Mouse (Mus musculus): ENCODE measurements around the gene Ralbp1. TPM values are rescaled to one million over a fixed set of nuclear protein-coding genes. Genes with fewer than 3 reads are reported as not detected.

The Ralbp1 gene
- polyA plus RNA-seq, 1 experiment, result 36.0 TPM

DNA sequence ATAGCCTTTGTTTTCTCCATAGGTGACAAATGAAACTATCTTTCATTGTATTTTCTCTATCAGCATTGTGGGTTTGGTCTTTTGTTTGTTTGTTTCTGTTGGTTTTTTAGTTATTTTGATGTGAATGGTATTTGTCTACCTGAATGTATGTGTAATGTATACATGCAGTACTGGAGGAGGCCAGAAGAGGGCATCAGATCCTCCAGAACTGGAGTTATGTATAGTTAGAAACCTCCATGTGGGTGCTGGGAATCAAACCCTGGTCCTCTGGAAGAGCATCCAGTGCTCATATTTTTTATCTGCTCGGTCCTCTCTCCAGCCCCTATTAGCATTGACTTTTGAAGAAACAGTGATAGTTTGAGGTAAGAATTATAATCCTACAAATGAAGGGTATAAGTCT lies 17.4 kb upstream of the Ralbp1 start:
- H3K4me3 ChIP-seq (ENCODE audit: insufficient read depth, low read length), result no peak overlapping the region
- no peak for TF ChIP-seq POLR2A (IDR thresholded peaks at IDR 0.05; ENCODE audit: low read depth, low read length)
- TF ChIP-seq CTCF (IDR thresholded peaks at IDR 0.05; ENCODE audit: borderline replicate concordance, insufficient read depth, low read length), result no peak
- no peak overlapping the region for H3K27ac ChIP-seq (ENCODE audit: insufficient read depth, low read length)
- no peaks in the 10 kb centered on the region for H3K4me1 ChIP-seq (ENCODE audit: control insufficient read depth, insufficient read depth, low read length)

DNA sequence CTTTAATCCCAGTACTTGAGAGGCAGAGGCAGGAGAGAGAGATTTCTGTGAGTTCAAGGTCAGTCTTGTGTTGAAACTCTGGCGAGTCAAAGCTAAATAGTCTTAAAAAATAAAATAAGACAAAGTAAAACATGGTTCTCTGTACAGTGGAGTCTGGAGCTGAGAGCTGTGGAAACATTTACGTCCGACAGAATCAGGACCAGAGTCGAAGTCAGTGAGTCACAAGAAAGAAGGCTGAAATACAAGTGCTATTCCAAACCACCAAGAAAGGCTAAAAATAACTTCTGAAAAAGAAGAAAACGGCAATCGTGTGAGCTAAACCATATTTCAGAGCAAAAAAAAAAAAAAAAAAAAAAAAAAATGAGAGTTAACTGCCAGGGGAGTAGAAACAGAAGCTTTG lies 16.7 kb upstream of the Ralbp1 start:
- Histone ChIP-seq H3K27ac (ENCODE audit: insufficient read depth, low read length) (peak overlapping the region; percentile 87), H3K4me1 (ENCODE audit: control insufficient read depth, insufficient read depth, low read length) (no peaks in the 10 kb centered on the region), H3K4me3 (ENCODE audit: insufficient read depth, low read length) (no peak overlapping the region)
- TF ChIP-seq CTCF (IDR thresholded peaks at IDR 0.05; ENCODE audit: borderline replicate concordance, insufficient read depth, low read length) (no peak), POLR2A (IDR thresholded peaks at IDR 0.05; ENCODE audit: low read depth, low read length) (no peak)

- Histone ChIP-seq H3K4me1 (ENCODE audit: control insufficient read depth, insufficient read depth, low read length) (no peaks in the 10 kb centered on the region), H3K4me3 (ENCODE audit: insufficient read depth, low read length) (no peak overlapping the region), H3K27ac (ENCODE audit: insufficient read depth, low read length) (no peak overlapping the region)
Observed at GRCm38 (mm10) chr17:65896016-65896415, 10.4 kb upstream of the Ralbp1 start.

DNA sequence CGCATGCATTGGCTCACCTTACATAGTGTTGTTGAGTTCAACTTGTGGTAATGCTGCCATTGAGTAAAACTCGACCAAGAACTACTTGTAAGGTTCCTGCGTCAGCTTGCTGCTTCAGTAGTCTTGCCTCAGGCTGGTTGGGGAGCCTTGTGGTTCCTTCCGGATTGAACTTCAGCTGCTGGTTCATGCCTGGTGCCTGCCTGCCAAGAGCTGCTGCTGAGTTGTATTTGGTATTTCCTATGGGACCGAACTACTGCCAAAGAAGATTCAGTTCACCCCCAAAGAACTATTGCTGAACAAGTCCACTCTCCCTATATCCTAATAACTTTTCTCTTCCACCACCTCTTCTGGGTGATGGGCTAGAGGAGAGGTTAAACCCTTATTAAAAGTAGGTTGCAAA lies 3.9 kb upstream of the Ralbp1 start:
- no peak for TF ChIP-seq CTCF (IDR thresholded peaks at IDR 0.05; ENCODE audit: borderline replicate concordance, insufficient read depth, low read length)
- no peak for TF ChIP-seq POLR2A (IDR thresholded peaks at IDR 0.05; ENCODE audit: low read depth, low read length)
- no peaks in the 10 kb centered on the region; the same call in 1 of the 2 replicates for H3K4me1 ChIP-seq (ENCODE audit: control insufficient read depth, insufficient read depth, low read length)
- H3K27ac ChIP-seq (ENCODE audit: insufficient read depth, low read length), result no peak overlapping the region
- H3K4me3 ChIP-seq (ENCODE audit: insufficient read depth, low read length), result no peak overlapping the region

More at GRCm38 (mm10) chr17:65896016-65896415, 10.4 kb upstream of the Ralbp1 start:
- TF ChIP-seq CTCF (IDR thresholded peaks at IDR 0.05; ENCODE audit: borderline replicate concordance, insufficient read depth, low read length), result no peak
- no peak for TF ChIP-seq POLR2A (IDR thresholded peaks at IDR 0.05; ENCODE audit: low read depth, low read length)

- H3K27ac ChIP-seq (ENCODE audit: insufficient read depth, low read length), result peak overlapping the region; percentile 85
Observed at GRCm38 (mm10) chr17:65886571-65886970, 973 bp upstream of the Ralbp1 start.

DNA sequence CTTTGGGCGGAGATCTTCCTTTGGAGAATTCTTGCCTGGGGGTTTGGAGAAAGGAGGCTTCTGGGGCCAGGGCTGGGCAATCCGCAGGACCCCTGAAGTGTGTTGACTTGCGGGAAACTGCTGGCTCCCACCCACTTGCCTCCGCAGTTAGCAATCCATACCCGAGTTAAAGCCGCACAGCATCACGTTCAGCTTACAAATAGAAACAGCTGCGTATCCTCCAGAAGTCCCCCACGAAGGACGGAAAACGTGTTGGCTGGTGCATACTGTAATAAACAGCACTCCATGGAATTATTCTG lies 251 bp downstream of the Ralbp1 start:
- Histone ChIP-seq H3K4me1 (ENCODE audit: control insufficient read depth, insufficient read depth, low read length) (no peaks in the 10 kb centered on the region; the same call in 1 of the 2 replicates), H3K27ac (ENCODE audit: insufficient read depth, low read length) (peak overlapping the region; percentile 85), H3K4me3 (ENCODE audit: insufficient read depth, low read length) (peak overlapping the region; percentile 67)
- TF ChIP-seq CTCF (IDR thresholded peaks at IDR 0.05; ENCODE audit: borderline replicate concordance, insufficient read depth, low read length), result no peak
- no peak; the same call in 1 of the 2 replicates for TF ChIP-seq POLR2A (IDR thresholded peaks at IDR 0.05; ENCODE audit: low read depth, low read length)

More at GRCm38 (mm10) chr17:65886571-65886970, 973 bp upstream of the Ralbp1 start:
- Histone ChIP-seq H3K4me3 (ENCODE audit: insufficient read depth, low read length) (no peak overlapping the region), H3K4me1 (ENCODE audit: control insufficient read depth, insufficient read depth, low read length) (no peaks in the 10 kb centered on the region; the same call in 1 of the 2 replicates)
- TF ChIP-seq POLR2A (IDR thresholded peaks at IDR 0.05; ENCODE audit: low read depth, low read length) (no peak), CTCF (IDR thresholded peaks at IDR 0.05; ENCODE audit: borderline replicate concordance, insufficient read depth, low read length) (no peak)

DNA sequence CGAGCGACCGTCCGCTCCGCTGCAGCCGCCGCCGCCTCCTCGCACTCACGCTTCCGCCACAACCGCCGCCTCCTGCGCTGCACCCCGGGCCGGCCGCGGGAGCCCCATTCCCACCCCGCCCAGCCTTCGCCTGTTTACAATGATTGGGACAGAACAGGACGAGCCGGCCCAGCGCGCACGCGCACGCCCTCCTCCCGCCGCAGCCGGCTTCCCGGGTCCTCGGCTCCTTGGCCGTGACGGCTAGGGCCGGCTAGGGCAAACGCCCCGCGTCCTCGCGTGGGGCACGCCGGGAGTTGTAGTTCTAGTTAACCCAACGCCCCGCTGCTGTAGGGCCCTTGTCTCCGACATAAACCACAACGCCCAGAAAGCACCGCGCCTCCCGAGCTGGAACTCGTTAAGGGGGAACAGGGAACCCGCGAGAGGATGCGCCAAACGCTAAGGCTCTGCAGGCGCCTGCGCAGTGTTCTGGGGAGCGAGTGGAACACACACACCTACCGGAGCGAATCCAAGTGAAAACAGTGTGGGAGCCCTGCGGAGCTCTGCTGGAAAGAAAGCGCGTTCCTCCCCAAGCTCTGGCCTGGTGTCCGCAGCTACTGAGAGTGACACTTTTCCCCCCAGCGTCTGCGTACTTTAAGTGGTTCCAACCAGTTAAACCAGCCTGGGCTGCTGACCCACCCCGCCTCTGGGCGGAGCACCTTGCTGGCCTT lies 754 bp downstream of the Ralbp1 start:
- Histone ChIP-seq H3K27ac (ENCODE audit: insufficient read depth, low read length) (peak overlapping the region; percentile 85), H3K4me3 (ENCODE audit: insufficient read depth, low read length) (peak overlapping the region; percentile 78), H3K4me1 (ENCODE audit: control insufficient read depth, insufficient read depth, low read length) (no peaks in the 10 kb centered on the region; the same call in 1 of the 2 replicates)
- TF ChIP-seq CTCF (IDR thresholded peaks at IDR 0.05; ENCODE audit: borderline replicate concordance, insufficient read depth, low read length) (no peak), POLR2A (IDR thresholded peaks at IDR 0.05; ENCODE audit: low read depth, low read length) (peak; percentile 80)

DNA sequence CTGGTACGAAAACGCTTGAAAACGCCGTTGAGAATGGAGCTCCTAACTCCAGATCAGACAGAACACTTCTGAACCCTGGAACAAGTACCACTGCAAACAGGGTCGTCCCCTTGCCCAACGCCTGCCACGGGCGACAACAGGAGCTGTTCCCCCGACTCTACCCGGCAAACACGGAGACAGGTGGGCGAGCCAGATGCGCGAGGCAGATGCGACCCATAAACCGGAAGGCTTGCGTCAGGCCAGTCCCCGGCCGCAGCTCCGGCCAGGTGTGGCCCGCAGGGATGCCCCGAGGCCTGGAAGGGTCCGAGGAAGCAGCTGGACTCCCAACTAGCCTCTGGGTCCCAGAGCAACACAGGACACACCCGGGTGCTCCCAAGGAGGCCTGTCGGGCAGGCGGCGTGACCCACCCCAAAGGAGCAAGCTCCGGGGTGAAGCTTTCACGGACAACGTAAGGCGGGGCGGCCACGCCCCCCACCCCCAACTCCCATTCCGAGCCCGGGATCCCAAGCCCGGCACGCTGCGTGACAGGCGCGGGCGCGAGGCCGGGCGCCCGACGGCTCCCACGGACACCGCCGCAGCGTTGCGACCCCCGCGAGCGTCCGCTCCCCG lies 1.4 kb downstream of the Ralbp1 start:
- no peak for TF ChIP-seq CTCF (IDR thresholded peaks at IDR 0.05; ENCODE audit: borderline replicate concordance, insufficient read depth, low read length)
- no peak for TF ChIP-seq POLR2A (IDR thresholded peaks at IDR 0.05; ENCODE audit: low read depth, low read length)
- H3K27ac ChIP-seq (ENCODE audit: insufficient read depth, low read length), result peak overlapping the region; percentile 45; the same call in 1 of the 2 replicates
- H3K4me1 ChIP-seq (ENCODE audit: control insufficient read depth, insufficient read depth, low read length), result no peaks in the 10 kb centered on the region; the same call in 1 of the 2 replicates
- H3K4me3 ChIP-seq (ENCODE audit: insufficient read depth, low read length), result peak overlapping the region; percentile 78

DNA sequence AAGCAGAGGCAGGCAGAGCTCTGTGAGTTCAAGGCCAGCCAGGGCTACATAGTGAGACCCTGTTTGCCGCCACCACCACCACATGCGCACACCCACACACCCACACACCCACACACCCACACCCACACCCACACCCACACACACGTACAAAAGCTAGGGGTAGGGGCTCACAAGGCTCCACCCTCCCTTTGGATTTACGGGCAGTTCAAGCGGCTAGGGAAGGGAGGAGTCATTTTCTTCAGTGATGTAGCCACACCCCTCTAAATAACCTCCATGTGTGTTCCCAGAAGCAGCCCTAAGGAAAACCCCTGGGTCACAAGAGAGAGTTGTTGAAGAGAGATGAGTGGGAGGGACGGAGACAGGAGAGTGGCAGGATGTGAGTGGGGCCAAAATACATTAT lies 8.6 kb downstream of the Ralbp1 start:
- H3K4me3 ChIP-seq (ENCODE audit: insufficient read depth, low read length), result no peak overlapping the region
- no peak overlapping the region for H3K27ac ChIP-seq (ENCODE audit: insufficient read depth, low read length)
- peaks cover 2% of the 10 kb centered on the region; the same call in 1 of the 2 replicates for H3K4me1 ChIP-seq (ENCODE audit: control insufficient read depth, insufficient read depth, low read length)
- TF ChIP-seq CTCF (IDR thresholded peaks at IDR 0.05; ENCODE audit: borderline replicate concordance, insufficient read depth, low read length), result no peak
- TF ChIP-seq POLR2A (IDR thresholded peaks at IDR 0.05; ENCODE audit: low read depth, low read length), result no peak

DNA sequence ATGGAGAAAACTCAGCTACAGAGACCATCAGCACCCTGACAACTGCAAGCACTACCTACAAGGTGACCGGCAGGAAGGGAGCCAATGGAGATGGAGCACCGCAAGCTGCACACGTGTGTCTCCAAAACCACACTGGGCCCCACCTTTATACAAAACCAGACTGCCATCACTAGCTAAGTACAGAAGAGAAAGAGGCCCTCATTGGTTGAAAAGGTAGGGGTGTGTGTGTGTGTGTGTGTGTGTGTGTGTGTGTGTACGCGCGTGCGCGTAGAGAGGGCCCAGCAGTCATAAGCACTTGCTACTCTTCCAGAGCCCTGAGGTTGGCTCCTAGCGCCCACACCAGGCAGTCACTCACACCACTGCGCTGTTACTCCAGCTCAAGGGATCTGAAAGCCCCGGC lies 11.8 kb downstream of the Ralbp1 start:
- Histone ChIP-seq H3K27ac (ENCODE audit: insufficient read depth, low read length) (no peak overlapping the region), H3K4me3 (ENCODE audit: insufficient read depth, low read length) (no peak overlapping the region), H3K4me1 (ENCODE audit: control insufficient read depth, insufficient read depth, low read length) (0 out of 2 replicates have a peak, but pooled peaks cover 2% of the 10 kb centered on the region)
- TF ChIP-seq POLR2A (IDR thresholded peaks at IDR 0.05; ENCODE audit: low read depth, low read length), result no peak
- TF ChIP-seq CTCF (IDR thresholded peaks at IDR 0.05; ENCODE audit: borderline replicate concordance, insufficient read depth, low read length), result no peak
